Mouse (Mus musculus) kidney, adult 8-10 months (tissue): Measurements from ENCODE around the gene Ncoa3.

Experiments used
- DNase-seq, 2 experiments: peaks; one replicate each; pipeline ENCODE4 v3.0.0; 2022

The Ncoa3 gene

GRCm38 (mm10) chr2:165974383-165974782 is 18.1 kb upstream of the Ncoa3 start:
- DNase-seq, result no peak

- no peak for DNase-seq
These were observed 16.2 kb upstream of the Ncoa3 start for GRCm38 (mm10) chr2:165976186-165976585.

- no peak for DNase-seq
These were observed 15.6 kb upstream of the Ncoa3 start for GRCm38 (mm10) chr2:165976874-165977273.

DNA sequence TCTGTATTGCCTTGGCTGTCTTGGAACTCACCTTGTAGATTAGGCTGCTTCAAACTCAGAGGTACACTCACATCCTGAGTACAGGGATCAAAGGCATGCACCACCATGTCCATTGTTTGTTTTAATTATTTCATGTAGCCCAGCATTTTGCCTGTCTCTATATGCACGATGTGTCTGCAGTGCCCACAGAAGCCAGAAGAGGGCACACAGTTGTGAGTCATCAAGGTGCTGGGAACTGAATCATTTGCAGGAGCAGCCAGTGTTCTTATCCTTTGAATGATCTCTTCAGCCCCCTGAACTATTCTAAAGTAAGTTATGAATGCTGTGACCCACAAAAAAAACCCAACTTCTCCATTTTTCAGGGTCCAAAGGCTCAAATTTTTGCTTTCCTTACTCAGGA is 14.3 kb upstream of the Ncoa3 start:
- DNase-seq, result no peak

DNA sequence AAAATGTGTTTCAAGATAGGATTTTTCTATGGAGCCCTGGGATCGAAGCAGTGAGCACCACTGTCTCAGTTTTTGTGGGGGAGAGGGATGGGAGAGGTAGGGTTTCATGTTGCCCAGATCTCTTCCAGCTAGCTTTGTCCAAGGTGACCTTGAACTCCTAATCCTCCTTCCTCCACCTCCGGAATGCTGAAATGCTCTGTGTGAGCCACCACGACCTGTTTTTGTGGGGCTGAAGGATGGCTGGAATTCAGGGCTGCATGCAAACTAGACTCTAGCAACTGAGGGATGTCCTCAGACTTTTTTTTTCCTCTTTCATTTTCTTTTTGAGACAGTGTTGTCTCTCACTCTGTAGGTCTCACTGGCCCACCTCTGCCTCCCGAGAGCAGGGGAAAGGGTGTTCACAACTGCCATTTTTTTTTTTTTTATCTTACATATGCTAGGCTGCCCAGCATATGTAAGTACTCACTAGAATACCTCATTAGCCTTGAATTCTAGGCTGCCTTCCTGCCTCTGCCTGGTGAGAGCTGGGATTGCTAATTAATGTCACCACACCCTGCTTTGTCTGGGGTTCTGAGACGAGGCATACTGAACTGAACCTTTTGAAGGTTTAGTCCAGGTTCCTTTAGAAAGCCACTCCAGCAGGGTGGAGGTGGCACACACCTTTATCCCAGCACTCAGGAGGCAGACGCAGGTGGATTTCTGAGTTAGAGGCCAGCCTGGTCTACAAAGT is 11.0 kb upstream of the Ncoa3 start:
- DNase-seq, result no peak

GRCm38 (mm10) chr2:165982512-165983389 is 9.7 kb upstream of the Ncoa3 start:
- DNase-seq, result peak; percentile 94 to 97

DNA sequence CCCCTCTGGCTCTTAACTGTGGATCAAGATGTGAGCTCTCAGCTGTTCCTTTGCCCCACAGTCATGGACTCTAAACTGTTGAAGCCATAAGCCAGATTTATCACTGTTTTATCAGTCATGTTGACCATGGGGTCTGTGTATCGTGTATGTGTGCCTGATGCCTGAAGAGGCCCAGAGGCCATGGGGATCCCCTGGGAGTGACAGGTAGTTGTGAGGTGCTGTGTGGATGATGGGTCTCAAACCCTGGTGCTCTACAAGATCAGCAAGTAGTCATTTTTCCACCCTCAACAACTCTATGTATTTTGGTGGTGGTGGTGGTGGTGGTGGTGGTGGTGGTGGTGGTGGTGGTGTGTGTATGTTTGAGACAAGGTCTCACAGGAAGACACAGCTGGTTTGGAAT is 8.1 kb upstream of the Ncoa3 start:
- no peak for DNase-seq

DNA sequence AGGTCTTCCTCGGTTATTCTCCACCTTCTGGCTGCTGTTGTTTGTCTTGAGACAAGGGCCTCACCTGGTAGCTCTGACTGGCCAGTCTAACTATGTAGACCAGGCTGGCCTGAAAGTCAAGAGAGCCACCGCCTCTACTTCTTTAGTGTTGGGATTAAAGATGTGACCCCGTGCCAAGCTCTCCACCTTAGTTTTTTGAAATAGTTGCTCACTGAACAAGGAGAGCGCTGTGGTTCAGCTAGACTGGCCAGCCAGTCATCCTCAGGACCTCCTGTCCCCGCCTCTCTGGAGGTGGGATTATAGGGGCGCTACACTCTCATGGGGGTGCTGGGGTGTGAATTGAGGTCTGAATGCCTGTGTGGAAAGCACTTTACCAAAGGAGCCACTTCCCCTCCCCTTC is 7.5 kb upstream of the Ncoa3 start:
- DNase-seq, result no peak

DNA sequence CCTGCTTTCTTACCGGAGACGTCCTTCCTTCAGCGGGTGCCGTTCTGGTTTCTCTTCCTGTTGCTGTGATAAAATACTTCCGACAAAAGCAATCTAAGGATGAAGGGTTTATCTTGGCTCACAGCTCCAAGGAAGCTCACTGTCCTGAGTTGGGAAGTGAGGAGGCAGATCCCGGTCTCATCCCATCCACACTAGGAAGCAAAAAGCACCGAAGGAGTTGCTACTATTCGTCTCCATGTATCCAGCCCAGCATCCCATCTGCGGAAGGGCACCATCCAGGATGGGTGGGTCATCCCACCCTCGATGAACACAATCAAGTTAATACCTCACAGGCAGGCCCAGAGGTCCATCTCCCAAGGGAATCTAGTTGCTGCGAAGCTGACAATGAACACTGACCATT is 6.9 kb upstream of the Ncoa3 start:
- DNase-seq, result no peak

GRCm38 (mm10) chr2:165986921-165987453 is 5.4 kb upstream of the Ncoa3 start:
- peak; percentile 85 to 86 for DNase-seq

DNA sequence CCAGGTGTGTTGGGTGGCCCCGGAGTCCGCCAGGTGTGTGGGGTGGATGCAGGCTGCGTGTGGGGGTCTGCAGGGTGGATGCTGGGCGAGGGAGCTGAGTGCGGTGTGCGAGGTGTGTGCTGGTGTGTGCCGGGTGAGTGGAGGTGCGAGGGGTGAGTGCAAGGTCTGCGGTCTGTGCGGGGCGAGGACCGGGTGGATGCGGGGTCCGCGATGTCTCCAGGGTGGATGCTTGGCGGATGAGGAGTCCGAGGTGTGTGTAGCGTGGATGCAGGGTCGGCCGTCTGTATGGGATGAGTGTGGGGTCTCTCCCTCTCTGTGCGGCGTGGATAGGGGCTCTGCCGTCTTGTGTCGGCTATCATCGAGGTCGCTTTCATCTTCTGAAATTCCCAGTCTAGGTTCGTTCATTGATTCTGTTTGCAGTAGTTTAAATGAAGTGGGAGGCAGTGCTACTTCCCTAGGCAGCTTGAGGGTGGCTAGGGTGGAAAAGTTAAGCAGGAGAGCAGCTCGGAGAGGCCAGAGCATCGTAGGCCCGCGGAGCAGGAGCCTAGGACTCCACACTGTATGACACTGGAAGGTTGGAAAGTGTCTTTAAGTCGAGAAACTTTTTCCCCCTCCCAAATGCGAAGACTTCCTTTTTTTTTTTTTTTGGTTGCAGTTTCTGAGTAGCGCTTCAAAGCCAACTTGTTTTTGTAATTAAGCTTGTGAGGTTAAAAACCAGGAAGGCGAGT is 901 bp downstream of the Ncoa3 start:
- no peak for DNase-seq

DNA sequence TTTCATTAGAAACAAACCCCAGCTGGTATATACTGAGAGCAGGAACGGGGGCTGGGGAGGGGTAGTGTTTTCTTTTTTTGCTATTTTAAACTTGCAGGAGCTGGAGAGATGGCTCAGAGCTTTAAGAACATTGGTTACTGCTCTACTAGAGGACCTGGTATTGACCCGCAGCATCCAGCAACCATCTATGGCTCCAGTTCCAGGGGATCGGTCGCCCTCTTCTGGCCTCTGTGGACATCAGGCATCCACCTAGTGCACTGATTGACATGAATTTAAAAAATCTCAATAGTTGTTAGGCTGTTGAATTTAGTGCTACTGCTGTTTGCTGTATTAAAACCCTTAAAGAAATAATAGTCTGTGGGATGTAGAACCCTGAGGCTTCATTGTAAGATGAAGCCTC is 1.9 kb downstream of the Ncoa3 start:
- no peak for DNase-seq

GRCm38 (mm10) chr2:165995711-165996110 is 3.3 kb downstream of the Ncoa3 start:
- no peak for DNase-seq

GRCm38 (mm10) chr2:165996130-165996529 is 3.7 kb downstream of the Ncoa3 start:
- peak; percentile 76 to 77 for DNase-seq

- no peak for DNase-seq
These were observed 5.0 kb downstream of the Ncoa3 start for GRCm38 (mm10) chr2:165997256-165997967.

DNA sequence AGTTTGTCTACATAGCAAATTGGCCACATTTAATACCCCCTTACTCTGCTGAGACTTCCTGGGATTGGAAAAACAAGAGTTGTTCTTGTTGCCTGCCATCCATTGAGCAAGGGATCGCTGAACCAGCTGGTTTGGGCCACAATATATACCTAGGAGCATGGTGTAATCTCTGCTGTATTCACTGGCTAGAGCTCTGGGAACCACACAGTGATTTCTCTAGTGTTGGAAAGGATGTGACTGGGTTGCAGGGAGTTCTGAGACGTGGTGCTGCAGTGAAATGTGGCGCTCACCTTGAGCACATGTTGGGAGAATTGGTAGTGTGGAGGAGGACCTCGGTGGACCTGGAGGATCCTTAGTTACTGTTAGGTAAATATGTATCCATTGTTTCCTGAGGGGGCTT is 6.5 kb downstream of the Ncoa3 start:
- no peak for DNase-seq

DNA sequence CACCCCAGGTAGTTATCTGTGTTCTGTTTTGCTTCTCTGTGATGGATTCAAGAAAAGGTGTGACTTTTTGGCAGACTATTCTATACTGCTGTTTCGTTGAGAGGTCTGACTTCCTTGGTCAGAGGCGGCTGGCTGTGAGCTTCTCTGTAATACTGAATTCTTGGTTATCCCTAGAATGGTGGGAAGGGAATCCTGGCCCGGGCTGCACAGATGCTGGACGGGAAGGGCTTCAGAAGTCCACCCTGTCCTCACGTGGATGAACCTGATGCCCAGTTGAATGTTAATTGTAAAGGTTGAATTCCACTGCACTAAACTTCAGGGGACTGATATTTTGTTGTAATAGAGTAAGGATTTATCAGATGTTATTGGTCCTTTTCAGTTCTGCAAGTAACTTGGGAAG is 7.4 kb downstream of the Ncoa3 start:
- peak; percentile 76 to 78 for DNase-seq

- DNase-seq, result no peak
These were observed 7.8 kb downstream of the Ncoa3 start for GRCm38 (mm10) chr2:166000242-166000641.

DNA sequence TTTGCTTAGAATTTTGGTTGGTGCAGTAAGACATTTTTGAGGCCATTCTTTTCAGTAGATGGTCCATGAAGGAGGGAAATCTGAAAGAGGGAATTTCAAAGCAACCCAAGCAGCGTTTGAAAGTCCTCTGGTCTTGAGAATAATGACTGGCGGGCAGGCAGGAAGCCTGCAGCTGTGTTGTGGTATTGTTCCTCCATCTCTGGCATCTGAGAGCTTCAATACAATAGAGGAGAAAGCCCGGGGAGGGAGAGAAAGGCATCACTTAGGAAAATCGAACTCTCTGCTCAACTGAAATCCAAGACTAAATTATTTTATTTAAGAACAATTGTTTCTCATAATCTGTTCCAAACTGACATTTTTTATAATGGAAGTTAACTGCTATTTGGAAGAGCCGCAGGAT is 8.3 kb downstream of the Ncoa3 start:
- DNase-seq, result no peak

DNA sequence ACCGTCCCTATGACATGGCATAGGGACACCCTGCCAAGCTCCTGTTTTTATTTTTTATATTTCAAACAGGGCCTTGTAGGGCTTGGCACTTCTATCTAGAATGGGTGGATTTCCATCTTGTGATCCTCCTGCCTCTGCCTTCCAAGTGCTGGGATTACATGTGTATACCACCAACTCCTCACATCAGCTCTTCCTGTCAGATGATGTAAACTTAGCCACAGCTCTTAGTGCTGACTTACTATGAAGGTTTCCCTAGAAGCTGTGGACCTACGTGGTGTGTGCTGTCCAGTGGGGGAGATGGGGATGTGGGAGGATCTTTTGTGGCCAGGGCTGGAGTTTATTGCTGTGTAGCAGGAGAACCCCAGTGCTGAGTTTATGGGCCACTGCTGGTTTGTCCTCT is 8.9 kb downstream of the Ncoa3 start:
- DNase-seq, result no peak

- DNase-seq, result no peak
These were observed 9.3 kb downstream of the Ncoa3 start for GRCm38 (mm10) chr2:166001768-166002167.

GRCm38 (mm10) chr2:166002429-166002828 is 10.0 kb downstream of the Ncoa3 start:
- DNase-seq, result peak in 1 of 2 experiments; percentile 62

- no peak for DNase-seq
These were observed 10.6 kb downstream of the Ncoa3 start for GRCm38 (mm10) chr2:166003004-166003403.
